Mouse (Mus musculus) midbrain, embryonic 11.5 days (tissue): ENCODE data around the gene Dyrk4. TPM values are rescaled to one million over a fixed set of nuclear protein-coding genes. Genes with fewer than 3 reads are reported as not detected.

ENCODE experiments used
- ATAC-seq: fragments of 200-750 bp; cut with Nextera tagmentation; 2 replicates; pipeline ENCODE4 v1.8.0; 2017; ENCODE audit warnings: moderate TSS enrichment, moderate library complexity; ENCODE audit not compliant: low FRiP score
- DNase-seq: peaks from one replicate; pipeline ENCODE4 v3.0.0; 2015; ENCODE audit warnings: low spot score; ENCODE audit errors: missing footprints
- H3K27ac ChIP-seq: fragments of 300-500 bp; sonication (generic); 2 replicates; pipeline ENCODE4 v1.5.1; 2014; ENCODE audit warnings: low read depth, low read length
- H3K27me3 ChIP-seq: fragments of 300-500 bp; sonication (generic); 2 replicates; pipeline ENCODE4 v1.6.1; 2014; ENCODE audit warnings: mild to moderate bottlenecking, low read length, moderate library complexity, mixed read lengths; ENCODE audit not compliant: control insufficient read depth, insufficient read depth
- H3K36me3 ChIP-seq: fragments of 300-500 bp; sonication (generic); 2 replicates; pipeline ENCODE4 v1.6.1; 2014; ENCODE audit warnings: mild to moderate bottlenecking, low read length, moderate library complexity, mixed read lengths; ENCODE audit not compliant: control insufficient read depth, insufficient read depth
- H3K4me1 ChIP-seq: fragments of 300-500 bp; sonication (generic); 2 replicates; pipeline ENCODE4 v1.6.1; 2014; ENCODE audit warnings: low read length; ENCODE audit not compliant: control insufficient read depth, insufficient read depth
- H3K4me2 ChIP-seq: fragments of 300-500 bp; sonication (generic); 2 replicates; pipeline ENCODE4 v1.6.1; 2014; ENCODE audit warnings: mild to moderate bottlenecking, moderate library complexity
- H3K4me3 ChIP-seq: fragments of 300-500 bp; sonication (generic); 2 replicates; pipeline ENCODE4 v1.5.1; 2014; ENCODE audit warnings: low read depth, low read length
- H3K9ac ChIP-seq: fragments of 300-500 bp; sonication (generic); 2 replicates; pipeline ENCODE4 v1.6.1; 2014; ENCODE audit warnings: low read length
- H3K9me3 ChIP-seq: fragments of 300-500 bp; sonication (generic); 2 replicates; pipeline ENCODE4 v1.6.1; 2016; ENCODE audit warnings: low read length; ENCODE audit not compliant: control insufficient read depth
- WGBS: fragments of 180-500 bp; shearing (Covaris S2); extraction: QIAGEN DNeasy Blood & Tissue Kit; methylation state at CpG from one replicate; pipeline ENCODE4 v1.1.7; 2014; 5-methylcytosine and 5-hydroxymethylcytosine counted together
- polyA plus RNA-seq: library from polyadenylated mRNA; unstranded; fragments of >200 nt; fragmentation: Nextera tagmentation; extraction: Ambion mirVana; gene quantifications from 2 replicates; pipeline ENCODE4 v1.2.1, GENCODE M21; 2014

The Dyrk4 gene
- polyA plus RNA-seq, 1 experiment from 2014 or later, result 0.11 TPM

DNA sequence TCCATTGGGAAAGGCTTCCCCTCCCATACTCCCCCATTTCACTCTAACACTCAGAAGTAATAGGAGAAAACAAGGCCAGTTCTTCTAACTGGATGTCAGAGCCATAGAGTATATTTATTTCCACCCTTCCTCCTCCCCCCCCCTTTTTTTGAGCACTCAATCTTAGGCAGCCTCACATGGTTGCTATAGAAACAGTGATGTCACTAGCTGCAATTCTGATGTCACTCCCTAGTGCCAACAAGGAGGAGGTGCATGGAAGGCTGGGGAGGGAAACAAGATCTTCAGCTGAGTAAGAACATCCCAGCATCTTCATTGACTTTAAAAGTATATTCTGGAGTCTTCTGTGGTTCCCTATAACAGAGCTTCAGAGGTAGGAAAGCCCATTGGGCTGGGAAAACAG, 68.8 kb downstream of the Dyrk4 start, which contains the start of gene Akap3:
Gene Akap3, plus strand, starts transcription at position 218 of the 400 bp plus-strand sequence.
- DNase-seq, result no peak
- no peak within 1 kb of the TSS for H3K4me2 ChIP-seq
- no peak within 1 kb of the TSS for H3K4me3 ChIP-seq
- H3K9me3 ChIP-seq, result no peaks in the 10 kb centered on the region
- ATAC-seq, result no peak
- H3K27ac ChIP-seq, result no peak within 1 kb of the TSS
- H3K9ac ChIP-seq, result no peak within 1 kb of the TSS
- no peaks in the 10 kb centered on the region for H3K36me3 ChIP-seq
- peaks cover 5% of the 10 kb centered on the region for H3K4me1 ChIP-seq
- no peaks in the 10 kb centered on the region for H3K27me3 ChIP-seq

DNA sequence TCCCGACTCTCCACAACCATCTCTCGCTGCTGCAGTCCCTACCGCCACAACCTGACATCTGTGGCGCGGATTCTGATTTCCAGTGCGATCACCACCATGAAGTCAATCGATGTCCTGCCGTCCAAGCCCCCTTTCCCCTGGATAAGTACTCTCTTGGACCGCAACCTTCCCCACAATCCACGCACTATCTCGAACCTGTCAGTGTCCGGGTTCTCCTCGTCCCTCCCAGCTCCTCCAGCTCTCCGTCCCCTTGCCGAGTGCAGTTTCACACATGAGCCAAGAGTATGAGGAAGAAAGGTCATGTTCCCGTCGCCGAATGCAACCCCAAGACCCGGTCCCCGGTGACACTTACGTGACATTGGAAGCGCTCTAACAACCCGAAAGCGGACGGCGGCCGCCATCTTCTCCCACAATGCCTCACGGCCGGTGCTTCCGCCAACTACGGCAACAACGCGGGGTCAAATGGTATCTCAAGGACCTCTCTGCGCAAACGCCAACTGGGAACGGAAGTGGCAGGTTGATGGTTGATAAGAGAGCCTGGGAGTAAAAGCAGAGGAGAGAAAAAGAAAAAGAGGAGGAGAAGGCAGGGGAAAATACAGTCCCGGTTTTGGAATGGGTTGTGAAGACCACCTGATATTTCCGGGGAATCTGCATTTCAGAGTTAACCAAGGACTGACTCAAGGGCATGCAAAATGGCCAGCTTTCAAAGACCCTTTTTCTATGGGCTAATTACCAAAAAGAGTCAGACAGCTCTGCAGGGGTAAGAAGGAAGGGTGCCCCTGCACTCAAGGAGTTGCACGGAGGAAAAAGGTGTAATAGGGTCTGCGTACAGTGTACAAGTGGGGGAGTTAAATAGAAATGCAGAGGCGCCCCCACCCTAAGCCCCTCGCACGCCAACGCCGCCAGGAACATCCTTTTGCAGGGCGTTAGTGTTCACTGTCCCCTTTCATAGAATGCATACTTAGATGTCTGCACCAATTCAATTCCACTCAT, 72.6 kb downstream of the Dyrk4 start, which contains the start of gene Ndufa9:
Gene Ndufa9, minus strand, starts transcription at position 425 of the 993 bp plus-strand sequence.
- peak within 1 kb of the TSS; percentile 87 for H3K4me3 ChIP-seq
- no peak within 1 kb of the TSS for H3K27ac ChIP-seq
- peak; percentile 90 for ATAC-seq
- H3K9ac ChIP-seq, result peak within 1 kb of the TSS; percentile 84
- H3K27me3 ChIP-seq, result no peaks in the 10 kb centered on the region
- H3K4me1 ChIP-seq, result peaks cover 8% of the 10 kb centered on the region
- WGBS, result 6% methylated on average over 46 of the region's 46 CpGs
- no peaks in the 10 kb centered on the region for H3K9me3 ChIP-seq
- DNase-seq, result peak; percentile 99
- H3K4me2 ChIP-seq, result peak within 1 kb of the TSS; percentile 78
- no peaks in the 10 kb centered on the region for H3K36me3 ChIP-seq

DNA sequence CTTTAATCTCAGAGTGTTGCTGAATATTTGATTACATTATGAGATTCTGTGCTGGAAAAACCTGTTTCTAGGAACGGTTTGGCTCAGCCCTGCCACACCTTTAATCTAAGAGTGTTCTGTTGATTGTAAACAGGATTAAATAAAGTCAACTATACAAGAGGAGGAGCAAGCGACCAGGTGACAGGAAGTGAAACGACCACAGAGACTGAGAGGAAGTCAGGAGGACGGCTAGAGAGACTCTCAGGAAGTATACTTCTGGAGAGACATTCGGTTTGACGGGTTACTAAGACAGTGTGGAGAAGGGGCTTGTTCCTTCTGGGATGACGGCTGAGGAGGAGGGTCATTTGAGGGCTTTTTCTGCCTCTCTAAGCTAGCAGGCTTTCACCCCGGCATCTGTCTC, 85.0 kb downstream of the Dyrk4 start:
- no peak for ATAC-seq

More for the DNA sequence above, 85.0 kb downstream of the Dyrk4 start:
- H3K36me3 ChIP-seq, result peaks cover 23% of the 10 kb centered on the region
- no peak overlapping the region for H3K27ac ChIP-seq
- DNase-seq, result no peak
- H3K9me3 ChIP-seq, result no peaks in the 10 kb centered on the region
- no peak overlapping the region for H3K9ac ChIP-seq
- H3K4me1 ChIP-seq, result no peaks in the 10 kb centered on the region
- H3K27me3 ChIP-seq, result no peaks in the 10 kb centered on the region
- no peak overlapping the region for H3K4me2 ChIP-seq
- H3K4me3 ChIP-seq, result no peak overlapping the region
- 91% methylated on average over 8 of the region's 8 CpGs for WGBS

Other genes with a start within 250 kb of the Dyrk4 start
- 4.0 and 4.1 TPM in 2 replicates for gene Kcna6, start 181.2 kb downstream of the Dyrk4 start, polyA plus RNA-seq
- gene Ndufa9, start 72.7 kb downstream of the Dyrk4 start, polyA plus RNA-seq, result 194 and 196 TPM in 2 replicates
- gene Akap3, start 68.7 kb downstream of the Dyrk4 start, polyA plus RNA-seq, result 0.06 and 0.08 TPM in 2 replicates
- gene Rad51ap1, start 17.7 kb upstream of the Dyrk4 start, polyA plus RNA-seq, result 82.3 and 87.5 TPM in 2 replicates
- gene D6Wsu163e, start 18.1 kb upstream of the Dyrk4 start, polyA plus RNA-seq, result 19.4 and 21.5 TPM in 2 replicates
- not detected in 2 replicates for gene Fgf6, start 93.7 kb upstream of the Dyrk4 start, polyA plus RNA-seq
- 0.11 TPM in 1 of 2 replicates, not detected in the other for gene Fgf23, start 151.1 kb upstream of the Dyrk4 start, polyA plus RNA-seq
- 5.8 and 6.9 TPM in 2 replicates for gene Tigar, start 187.7 kb upstream of the Dyrk4 start, polyA plus RNA-seq
- gene Ccnd2, start 230.4 kb upstream of the Dyrk4 start, polyA plus RNA-seq, result 1,627 and 1,717 TPM in 2 replicates